Mouse (Mus musculus) urinary bladder, postnatal 10 days (tissue): ENCODE measurements around the gene Shank2.

ENCODE experiments used
- DNase-seq: peaks from one replicate; pipeline ENCODE4 v3.0.0; 2022; ENCODE audit warnings: low spot score

Gene Shank2

DNA sequence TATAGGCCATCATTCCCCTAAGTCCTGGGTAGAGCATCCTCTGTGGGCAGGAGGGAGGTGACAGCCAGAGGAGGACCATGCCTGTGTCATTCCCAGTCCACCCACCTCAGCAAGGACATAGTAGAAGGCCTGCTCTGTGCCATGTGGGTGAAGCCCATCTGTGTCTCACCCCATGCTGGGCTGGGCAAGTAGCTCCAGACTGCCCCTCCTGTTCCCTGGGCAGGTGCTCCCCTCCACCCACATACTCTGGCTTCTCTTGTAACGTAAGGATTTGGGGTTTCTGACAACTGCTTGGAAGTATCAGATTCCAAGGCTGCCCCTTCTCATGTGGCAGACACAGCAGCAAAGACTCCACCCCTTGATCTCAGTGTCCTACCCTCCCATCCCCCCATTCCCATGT is 227.7 kb downstream of the Shank2 start:
- no peak for DNase-seq

DNA sequence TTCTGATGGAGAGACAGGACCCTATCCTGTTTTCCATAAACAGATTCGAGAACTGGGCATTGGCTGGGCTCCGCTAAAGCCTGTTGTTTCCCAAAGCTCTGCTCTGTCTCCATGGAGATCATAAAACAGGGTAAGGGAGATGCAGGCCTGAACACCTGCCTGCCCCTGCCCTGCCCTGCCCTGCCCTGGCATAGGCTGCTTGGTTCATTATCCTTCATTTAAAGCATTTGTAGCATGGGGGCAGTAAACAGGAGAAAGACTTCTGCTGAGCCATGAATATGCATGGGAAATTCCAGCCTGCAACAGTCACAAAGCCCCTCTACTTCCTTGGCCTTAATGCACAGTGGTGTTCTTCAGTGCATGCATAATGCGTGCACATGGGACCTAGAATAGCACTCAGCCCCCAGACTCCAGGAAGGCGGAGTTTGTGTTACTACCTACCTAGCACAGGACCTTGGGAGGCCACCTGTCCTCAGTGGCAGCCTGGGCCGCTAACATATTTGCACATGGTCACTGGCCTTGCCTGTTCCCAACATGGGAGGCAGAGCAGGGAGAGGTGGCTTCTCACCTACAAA is 230.5 kb downstream of the Shank2 start:
- no peak for DNase-seq

DNA sequence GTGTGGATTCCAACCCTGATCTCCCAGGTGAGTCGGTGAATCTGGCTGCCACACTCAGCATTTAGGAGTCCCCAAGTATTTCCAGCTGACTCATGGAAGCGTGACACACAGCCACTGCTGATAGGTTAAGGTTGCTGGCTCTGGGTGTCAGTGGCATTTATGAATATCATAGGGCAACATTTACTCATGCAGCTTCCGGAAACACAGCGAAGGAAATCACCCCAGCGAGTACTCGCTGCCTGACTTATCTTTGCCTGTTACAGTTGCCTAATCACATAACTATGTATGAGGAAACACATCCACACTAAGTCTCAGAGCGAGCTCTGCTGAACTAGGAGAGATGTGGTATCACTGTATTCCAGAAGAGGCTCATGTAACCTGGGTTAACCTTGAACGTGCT is 231.8 kb downstream of the Shank2 start:
- no peak for DNase-seq

DNA sequence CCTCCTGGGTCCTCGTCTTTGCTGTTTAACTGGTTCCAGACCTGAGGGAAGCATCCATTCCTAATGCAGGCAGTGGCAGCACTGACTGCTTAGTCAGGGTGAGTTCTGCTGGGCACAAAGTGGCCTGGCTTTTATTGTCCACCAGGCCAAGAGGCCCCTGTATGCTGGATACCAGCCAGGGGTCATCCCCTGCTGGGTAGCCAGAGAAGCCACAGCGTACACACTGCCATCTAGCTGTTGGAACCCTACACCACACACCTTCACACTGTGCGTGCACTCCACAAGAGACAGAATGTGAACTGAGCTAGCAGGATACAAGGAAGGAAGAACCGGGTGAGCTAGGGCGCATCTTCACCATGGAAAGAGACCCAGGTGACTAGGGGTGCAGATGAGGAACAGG is 233.1 kb downstream of the Shank2 start:
- no peak for DNase-seq

DNA sequence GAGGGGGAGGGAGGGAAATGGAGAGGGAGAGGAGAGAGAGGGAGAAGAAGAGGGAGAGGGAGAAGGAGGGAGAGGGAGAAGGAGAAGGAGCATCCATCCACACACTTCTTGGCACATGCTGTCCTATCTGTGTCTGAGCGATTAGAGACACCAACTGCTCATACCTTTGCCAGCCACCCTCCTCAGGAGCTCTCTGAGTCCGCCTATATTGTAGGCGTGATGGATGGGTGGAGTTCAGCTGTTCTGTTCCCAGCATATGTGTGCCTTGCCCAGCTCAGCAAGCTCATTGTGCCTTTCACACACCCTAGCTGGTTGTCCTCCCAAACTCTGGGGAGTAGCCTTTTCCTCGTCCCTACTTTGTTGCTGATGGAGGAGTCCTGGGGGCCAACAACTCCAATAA is 233.8 kb downstream of the Shank2 start:
- DNase-seq = no peak

DNA sequence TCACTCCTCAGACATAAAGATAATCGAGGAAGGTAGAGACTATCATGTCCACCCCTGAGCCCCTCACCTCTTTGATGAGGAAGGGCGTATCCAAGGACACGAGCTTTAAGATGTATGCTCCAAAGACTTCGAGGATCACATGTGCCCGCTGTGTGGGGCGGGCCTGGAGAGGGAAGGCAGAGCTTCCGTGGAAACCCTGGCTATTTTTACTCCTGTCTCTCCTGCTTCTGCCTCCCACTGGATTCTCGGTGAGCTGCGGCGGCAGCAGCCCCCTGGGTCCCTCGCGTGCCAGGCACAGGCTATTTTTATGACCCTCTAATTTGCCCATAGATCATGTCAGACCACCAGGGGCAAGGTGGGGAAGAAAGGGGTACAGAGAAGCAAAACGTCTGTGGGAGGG is 235.1 kb downstream of the Shank2 start:
- no peak for DNase-seq

DNA sequence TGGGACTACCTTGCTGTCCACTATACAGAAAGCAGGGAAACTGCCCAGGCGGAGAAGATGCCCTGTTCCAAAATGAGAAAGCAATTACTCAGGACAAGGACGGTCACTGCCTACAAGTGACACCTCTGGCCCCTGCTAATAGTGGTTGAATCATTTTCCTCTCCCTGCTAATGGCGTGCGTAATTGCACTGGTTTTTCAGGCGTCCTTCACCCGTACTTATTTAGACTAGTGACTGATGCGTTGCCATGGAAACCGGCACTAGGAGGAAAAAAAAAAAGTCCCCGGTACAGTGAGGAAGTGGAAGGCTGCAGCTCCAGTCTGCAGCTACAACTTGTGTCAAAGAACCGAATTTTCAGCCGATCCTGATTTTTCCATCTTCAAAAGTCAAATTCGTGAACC is 236.7 kb downstream of the Shank2 start:
- no peak for DNase-seq

DNA sequence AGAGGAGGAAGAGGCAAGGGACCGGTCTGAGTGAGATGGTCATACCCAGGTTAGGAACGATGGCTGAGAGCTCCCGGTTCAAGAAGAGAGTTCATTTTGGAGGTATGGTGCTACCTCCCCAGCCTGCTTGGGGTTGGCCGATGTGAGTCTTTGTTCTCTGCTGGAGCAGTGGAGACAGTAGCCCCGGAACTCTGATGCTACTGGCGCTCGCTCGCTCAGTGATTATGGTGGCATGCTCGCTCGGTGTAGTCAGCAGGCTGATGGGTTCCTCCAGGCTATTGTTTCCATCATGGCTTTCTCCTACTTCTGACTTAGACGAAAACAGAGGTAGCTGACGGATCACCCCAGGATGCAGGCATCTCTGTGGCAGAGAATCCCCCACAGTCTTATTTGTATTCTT is 237.3 kb downstream of the Shank2 start:
- DNase-seq = no peak

DNA sequence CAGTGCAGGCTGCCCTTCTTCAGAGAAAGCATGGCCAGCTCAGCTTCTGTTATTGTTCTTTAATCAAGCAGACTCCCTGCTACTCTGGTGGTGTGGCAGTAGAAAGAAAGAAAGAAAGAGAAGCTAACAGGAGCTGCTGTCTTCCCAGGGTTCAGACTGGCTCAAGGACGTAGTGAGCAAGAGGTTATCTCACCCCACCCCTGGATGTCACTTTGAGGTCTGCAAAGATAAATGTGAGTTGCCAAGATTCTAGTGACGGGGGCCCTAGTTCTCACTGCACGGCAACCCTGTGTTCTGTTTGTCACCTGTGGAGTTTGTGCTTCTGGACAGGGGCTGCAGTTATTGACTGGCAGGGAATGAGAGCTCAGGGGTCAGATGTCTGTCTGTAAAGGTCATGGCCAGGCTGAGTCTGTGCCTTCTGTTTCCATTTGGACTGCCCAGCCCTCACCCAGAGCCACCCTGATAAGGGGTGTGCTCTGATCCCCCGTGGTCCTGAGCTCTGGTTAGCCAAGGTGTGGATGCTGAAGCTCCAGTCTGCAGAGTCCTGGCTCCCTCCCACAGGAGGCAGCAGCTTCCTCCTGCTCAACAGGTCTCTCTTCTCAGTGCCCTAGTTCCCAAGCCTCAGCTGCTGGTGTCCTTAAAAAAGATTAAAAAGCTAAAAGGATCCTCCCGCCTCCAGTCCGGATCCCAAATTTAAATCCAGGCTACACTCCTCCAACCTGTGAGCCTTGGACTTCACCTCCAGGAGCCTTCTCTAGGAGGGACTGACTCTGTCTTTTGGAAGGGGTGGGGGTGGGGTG is 238.0 kb downstream of the Shank2 start:
- no peak for DNase-seq

DNA sequence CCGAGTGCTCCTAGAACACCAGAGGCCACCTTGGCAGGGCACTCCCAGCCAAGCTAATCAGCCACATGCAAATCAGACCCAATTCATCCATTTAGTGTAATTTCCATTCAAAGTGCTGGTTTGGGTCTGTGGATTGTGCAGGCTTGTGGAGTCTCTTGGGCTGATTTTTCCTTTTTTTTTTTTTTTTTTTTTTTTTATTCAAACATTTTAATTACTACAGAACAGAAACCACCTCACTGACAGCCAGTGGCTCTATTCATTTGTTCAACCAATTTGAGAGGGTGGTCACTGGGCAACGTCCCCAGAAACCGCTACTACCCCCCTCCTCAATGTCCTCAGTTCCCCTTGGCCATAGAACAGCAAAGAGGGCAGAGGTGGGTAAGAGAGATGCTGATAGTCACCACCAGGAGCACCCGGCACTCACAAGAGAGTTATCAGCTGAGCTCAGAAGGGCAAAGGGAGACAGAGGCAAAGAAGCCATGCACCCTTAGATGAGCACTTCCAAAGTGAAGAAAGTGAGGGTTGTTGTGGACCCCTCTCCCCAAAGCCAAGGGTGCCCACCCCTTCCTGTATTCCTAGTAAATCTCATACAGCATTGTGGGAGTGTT is 239.1 kb downstream of the Shank2 start:
- no peak for DNase-seq

DNA sequence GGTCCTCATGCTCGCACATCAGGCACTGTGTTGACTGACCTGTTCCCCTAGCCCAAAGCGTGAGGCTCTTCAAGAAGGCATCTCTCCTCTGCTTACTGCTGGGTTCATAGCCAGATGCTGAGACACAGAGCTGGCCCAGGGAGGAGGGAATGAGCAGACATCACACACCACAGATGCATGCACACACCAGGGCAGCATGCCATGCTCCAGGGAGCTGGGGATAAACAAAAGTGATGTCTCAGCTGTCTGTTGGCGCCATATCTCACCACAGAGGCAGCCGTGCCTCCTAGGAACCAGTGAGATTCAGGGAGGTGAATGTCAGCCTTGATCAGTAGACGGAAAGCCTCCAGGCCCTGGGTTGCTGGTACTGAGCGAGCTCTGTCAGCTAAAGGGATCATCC is 242.5 kb downstream of the Shank2 start:
- DNase-seq = no peak

DNA sequence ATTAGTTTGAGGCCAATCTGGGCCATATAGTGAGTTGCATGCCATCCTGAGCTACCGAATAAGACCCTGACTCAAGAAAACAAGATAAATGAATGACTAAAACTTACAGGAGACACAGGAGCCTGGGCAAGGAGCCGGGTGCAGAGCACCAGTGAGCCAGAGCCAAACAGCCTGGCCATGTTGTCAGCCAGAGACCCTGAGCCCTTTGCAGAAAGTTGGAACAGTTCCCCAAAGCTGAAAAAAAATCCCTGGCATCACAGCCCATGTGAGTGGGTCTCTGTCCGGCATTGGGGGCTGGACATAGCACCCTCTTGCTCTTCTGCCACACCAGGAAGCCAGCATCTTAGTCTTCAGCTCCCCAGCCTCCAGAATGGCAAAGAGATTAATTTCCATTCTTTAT is 244.5 kb downstream of the Shank2 start:
- DNase-seq = no peak

DNA sequence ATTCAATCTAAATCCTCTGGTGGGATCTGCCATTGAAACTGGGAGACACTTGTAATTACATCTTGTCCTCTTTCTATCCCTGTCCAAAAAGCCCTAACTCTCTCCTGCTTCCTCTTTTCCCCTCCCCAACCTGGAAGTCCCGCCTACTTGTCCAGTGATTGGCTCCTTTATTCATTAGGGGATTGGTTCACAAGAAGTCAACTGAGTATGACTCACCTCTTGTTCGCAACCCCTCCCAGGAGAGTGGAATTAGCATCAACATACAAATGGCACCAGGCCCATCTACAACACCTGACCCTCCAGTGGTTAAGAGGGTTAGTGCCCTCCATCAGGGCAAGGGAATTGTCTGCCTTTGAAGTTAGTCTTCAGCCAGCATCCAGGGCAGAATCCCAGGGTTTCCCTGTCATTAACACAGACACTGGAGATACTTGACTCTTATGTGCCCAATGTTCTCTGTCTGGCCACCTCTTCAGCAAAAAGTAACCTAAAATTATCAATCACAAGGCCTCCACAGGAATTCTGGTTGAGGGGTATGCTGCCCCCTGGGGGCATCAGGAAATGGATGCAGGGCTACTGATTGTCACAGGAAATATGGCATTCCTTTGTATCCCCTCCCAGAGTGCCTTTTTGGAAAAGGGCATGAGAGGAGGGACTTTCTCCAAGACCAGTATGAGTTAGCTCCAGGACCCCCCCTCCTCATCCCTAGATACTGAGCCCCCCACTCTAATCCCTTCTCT is 247.1 kb downstream of the Shank2 start:
- DNase-seq = no peak

DNA sequence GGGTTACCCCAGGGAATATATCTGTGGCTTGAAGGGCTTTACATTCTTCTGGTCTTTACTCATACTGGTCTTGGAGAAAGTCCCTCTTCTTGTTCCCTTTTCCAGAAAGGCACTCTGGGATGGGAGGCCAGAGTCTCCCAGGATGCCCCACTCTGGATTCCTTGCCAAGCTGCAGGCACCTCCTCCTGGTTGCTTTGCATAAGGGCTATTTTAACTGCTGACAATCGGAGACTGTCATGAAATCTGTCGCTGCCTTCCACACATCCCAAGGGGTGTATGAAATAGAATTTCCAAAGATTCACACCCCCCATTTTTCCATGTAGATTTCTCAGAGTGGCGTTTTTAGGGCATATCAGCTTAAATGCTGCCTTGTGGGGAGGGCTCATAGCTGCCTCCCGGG is 249.1 kb downstream of the Shank2 start:
- no peak for DNase-seq

DNA sequence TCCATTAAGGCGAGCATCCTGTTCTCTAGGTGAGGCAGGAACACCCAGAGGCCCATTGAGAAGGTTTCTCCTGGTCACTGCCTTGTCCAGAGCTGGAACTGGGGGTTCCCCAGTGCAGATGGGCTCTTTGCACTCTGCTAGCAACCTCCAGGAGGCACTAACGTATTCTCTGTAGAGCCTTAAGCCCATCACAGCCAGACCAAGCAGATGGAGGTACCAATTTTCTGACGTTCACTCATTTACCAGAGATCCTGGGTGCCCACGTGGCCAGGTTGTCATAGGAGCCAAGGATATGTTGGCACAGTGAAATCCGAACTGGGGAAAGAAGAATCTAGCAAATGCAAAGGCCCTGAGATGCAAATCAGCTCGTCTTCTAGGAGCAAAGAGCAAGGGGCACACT is 249.5 kb downstream of the Shank2 start:
- DNase-seq = no peak

DNA sequence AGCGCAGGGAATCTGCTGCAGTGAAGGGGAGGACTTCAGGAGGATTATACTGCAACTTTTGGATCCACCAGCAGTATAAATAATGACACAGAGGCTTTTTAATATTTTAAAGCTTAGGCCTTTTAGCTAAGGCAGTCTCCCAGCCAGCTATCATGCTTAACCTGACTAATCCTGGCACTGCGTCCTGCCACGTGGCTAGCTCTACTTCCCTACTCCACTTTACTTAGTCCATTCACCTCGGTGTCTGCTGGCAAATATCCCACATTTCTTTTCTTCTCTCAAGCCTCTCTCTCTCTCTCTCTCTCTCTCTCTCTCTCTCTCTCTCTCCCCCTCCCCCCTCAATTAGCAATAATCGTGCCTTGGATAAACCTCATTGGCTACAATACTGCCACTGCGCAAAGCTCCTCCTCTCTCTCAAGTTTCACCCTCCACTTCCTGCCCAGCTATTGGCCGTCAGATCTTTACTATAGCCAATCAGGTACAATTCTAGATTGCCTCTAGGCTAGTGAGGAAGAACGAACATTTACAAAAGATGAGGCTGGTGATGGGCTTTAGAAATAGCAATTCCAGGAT is 253.0 kb downstream of the Shank2 start:
- DNase-seq = no peak

DNA sequence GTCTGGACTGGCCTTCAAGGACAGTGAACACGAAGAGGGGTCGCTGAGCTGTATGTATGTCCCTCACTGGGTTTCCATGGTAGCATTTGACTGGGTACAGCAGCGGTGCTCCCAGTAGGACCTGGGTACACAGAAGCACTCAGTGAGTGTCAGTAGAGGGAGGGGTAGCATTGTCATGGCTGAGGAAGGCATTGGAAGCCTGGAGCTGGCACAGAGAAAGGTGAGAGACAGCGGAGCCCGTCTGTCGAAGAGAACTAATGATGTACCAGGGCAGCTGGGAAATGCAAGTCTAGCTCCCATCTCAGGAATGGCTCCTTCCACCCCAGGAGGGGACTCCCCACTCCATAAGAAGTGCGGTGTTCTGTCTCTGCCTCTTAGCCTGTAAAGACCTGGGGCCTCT is 256.1 kb downstream of the Shank2 start:
- DNase-seq = no peak

DNA sequence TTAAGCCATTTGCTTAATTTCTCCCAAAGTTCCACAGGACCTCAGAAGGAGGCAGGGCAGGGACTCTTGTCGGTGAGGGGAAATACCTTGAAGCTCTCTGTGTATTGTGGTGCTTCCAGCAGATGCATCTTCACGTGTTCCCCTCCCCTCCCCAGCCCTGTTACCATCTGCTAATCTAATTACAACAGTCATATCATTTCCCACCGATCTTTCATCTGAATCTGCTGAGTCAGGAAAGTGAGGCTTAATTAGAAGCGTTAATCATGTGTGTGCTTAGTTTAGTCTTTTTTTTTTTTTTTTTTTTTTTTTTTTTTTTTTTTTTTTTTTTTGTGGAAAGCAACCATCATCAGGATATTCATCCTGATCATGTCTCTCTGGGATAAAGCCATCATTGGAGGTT is 256.6 kb downstream of the Shank2 start:
- no peak for DNase-seq

DNA sequence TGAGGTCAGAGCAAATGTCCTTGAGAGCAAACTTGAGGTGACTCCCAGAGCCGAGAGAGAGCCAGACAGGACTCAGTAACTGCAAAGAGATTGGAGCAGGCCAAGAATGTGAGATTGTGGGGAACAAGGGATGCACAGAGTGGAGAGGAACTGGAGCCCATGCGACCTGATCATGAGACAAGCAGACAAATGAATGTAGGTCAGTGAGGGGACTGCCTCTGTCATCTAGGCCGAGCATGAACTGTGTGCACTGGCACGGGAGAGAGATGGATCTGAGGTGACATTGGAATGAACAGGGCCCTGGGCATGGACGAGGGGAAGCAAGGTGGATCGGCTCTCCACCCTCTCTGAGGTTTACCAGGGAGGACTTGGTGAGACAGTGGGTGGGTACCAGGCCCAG is 260.9 kb downstream of the Shank2 start:
- DNase-seq = no peak

DNA sequence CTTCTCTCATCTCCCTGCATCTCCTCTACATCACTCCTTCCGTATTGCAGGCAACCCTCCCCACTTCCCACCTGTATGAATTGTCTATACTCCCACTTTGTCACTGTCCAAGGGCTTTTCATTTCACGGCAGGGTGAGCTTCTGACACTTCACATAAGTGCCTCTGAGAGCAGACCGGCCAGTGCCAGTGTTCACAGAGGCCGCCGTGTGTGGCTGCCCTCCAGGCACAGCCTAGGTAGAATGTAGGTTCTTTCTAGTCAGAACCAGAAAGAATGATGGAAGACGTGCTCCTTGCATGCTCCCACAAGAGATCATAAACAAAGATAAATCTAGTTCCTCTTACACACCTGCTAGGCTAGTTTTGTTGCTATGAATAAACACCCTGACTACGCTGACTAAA is 265.0 kb downstream of the Shank2 start:
- no peak for DNase-seq

DNA sequence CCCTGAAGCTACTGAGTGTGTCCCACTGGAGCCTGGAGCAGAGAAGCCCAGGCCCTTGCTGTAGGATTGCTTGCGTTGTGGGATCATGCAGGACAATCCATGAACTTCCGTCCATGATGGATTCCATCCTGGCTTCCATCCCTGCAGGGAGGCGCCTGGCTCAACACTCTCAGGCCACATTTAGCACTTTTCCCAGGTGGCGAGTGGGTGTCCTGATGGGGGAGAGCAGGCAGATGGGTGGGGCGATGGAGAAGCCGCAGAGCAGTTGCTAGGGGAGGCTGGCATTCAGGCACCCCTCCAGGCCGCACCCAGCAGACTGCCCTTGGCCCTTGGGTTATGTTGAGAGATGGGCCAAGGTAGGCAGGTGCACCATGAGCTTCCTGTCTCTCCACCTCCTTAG is 266.6 kb downstream of the Shank2 start:
- no peak for DNase-seq

DNA sequence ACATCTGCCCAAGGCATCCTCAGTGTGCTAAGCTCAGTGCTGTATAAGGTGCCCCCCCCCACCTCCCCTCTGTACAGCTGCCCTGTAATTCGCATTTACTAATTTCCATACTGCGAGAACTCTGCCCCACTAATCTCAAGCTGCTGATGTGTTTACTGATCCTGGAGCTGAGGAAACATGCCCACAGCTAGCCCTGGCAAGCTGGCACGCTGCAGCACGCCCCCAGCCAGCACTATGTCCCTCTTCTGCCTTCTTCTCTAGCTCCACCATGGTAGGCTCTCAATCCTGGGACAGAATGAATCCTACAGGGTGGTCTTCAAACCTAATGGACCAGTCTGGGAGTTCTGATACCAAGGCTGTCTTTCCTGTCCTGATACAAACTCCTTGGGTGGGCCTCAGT is 267.1 kb downstream of the Shank2 start:
- DNase-seq = no peak

DNA sequence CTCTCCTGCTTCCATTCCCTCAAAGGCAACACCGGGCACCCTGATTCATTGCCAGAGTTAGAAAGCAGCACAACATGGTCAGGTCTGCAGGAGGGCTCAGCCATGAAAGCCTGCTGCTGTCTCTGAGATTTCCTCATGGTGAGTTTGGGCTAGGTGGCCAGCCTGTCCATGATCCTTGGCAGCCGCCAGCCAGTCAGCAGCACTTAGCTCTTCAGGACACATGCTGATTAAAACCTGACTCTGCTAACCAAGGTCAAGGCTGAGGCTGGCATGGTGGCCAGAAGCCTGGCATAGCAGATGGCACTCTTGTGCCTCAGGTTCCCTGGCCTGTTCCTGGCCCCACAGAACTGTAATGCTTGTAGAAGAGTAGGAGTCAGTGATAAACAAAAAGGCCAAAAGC is 269.3 kb downstream of the Shank2 start:
- no peak for DNase-seq
